Mouse (Mus musculus): ENCODE data around the gene Olfr1291-ps1.

- TF ChIP-seq CTCF (conservative IDR thresholded peaks at IDR 0.05; ENCODE audit: insufficient read depth, insufficient read length, low read depth, low read length) (no peak), POLR2A (IDR thresholded peaks at IDR 0.05; ENCODE audit: low read depth, low read length) (no peak)
Observed at GRCm38 (mm10) chr2:111540191-111540590, 43.2 kb downstream of the Olfr1291-ps1 start, which contains the start of gene Olfr1294.

Data from kidney, adult 2 months (tissue).